Mouse (Mus musculus) neural tube, embryonic 11.5 days (tissue): ENCODE results near the gene Rpl7a. TPM values are rescaled to one million over a fixed set of nuclear protein-coding genes. Genes with fewer than 3 reads are reported as not detected.
A peak's percentile ranks its signal among the peaks of the same experiment; 100 is the strongest.
"Not testable (repeated sequence)": the region's sequence is repeated elsewhere in the genome, so short reads cannot be mapped to it uniquely, and the experiment has no call there.

Experiments used
- ATAC-seq: fragments of 200-750 bp; cut with Nextera tagmentation; 2 replicates; pipeline ENCODE4 v1.8.0; 2017; ENCODE audit warnings: moderate number of reproducible peaks, mild to moderate bottlenecking, moderate TSS enrichment, moderate library complexity; ENCODE audit not compliant: insufficient read depth, low FRiP score, low TSS enrichment
- DNase-seq: peaks from one replicate; pipeline ENCODE4 v3.0.0-alpha.2; 2015; ENCODE audit warnings: low spot score
- H3K27ac ChIP-seq: fragments of 300-500 bp; sonication (generic); 2 replicates; pipeline ENCODE4 v1.5.1; 2014; ENCODE audit warnings: low read depth, mild to moderate bottlenecking, low read length
- H3K27me3 ChIP-seq: fragments of 300-500 bp; sonication (generic); 2 replicates; pipeline ENCODE4 v1.6.1; 2014; ENCODE audit warnings: mild to moderate bottlenecking, low read length, mixed read lengths; ENCODE audit not compliant: control insufficient read depth, insufficient read depth
- H3K36me3 ChIP-seq: fragments of 300-500 bp; sonication (generic); 2 replicates; pipeline ENCODE4 v1.6.1; 2014; ENCODE audit warnings: mild to moderate bottlenecking, low read length, moderate library complexity, mixed read lengths; ENCODE audit not compliant: control insufficient read depth, insufficient read depth
- H3K4me1 ChIP-seq: fragments of 300-500 bp; sonication (generic); 2 replicates; pipeline ENCODE4 v1.6.1; 2014; ENCODE audit warnings: low read length, mixed read lengths; ENCODE audit not compliant: control insufficient read depth, insufficient read depth
- H3K4me2 ChIP-seq: fragments of 300-500 bp; sonication (generic); 2 replicates; pipeline ENCODE4 v1.6.1; 2014; ENCODE audit warnings: low read depth, mild to moderate bottlenecking, moderate library complexity
- H3K4me3 ChIP-seq: fragments of 300-500 bp; sonication (generic); 2 replicates; pipeline ENCODE4 v1.5.1; 2014; ENCODE audit warnings: low read depth, low read length
- H3K9ac ChIP-seq: fragments of 300-500 bp; sonication (generic); 2 replicates; pipeline ENCODE4 v1.6.1; 2014; ENCODE audit warnings: mild to moderate bottlenecking, low read length
- H3K9me3 ChIP-seq: fragments of 300-500 bp; sonication (generic); 2 replicates; pipeline ENCODE4 v1.6.1; 2016; ENCODE audit warnings: low read length; ENCODE audit not compliant: control insufficient read depth
- WGBS: fragments of 180-500 bp; shearing (Covaris S2); extraction: QIAGEN DNeasy Blood & Tissue Kit; methylation state at CpG from one replicate; pipeline ENCODE4 v1.1.7; 2014; 5-methylcytosine and 5-hydroxymethylcytosine counted together
- polyA plus RNA-seq: library from polyadenylated mRNA; unstranded; fragments of >200 nt; fragmentation: Nextera tagmentation; extraction: Ambion mirVana; gene quantifications from 2 replicates; pipeline ENCODE4 v1.2.1, GENCODE M21; 2014

Gene Rpl7a
- polyA plus RNA-seq: 641 and 663 TPM in 2 replicates

- Histone ChIP-seq H3K4me2 (peak within 1 kb of the TSS; percentile 99), H3K9me3 (no peaks in the 10 kb centered on the region), H3K27me3 (no peaks in the 10 kb centered on the region), H3K36me3 (peaks cover 30% of the 10 kb centered on the region), H3K27ac (peak within 1 kb of the TSS; percentile 89), H3K9ac (peak within 1 kb of the TSS; percentile 95), H3K4me1 (peaks cover 23% of the 10 kb centered on the region), H3K4me3 (peak within 1 kb of the TSS; percentile 94)
- 0% methylated on average over 70 of the region's 74 CpGs for WGBS
- ATAC-seq (peak; percentile 81), DNase-seq (peak; percentile 99)
Observed at GRCm38 (mm10) chr2:26910124-26910993, at the start of gene Rpl7a, which contains the start of gene Med22. Rpl7a (plus strand) TSS chr2:26910764. Med22 (minus strand) TSS chr2:26910677.

DNA sequence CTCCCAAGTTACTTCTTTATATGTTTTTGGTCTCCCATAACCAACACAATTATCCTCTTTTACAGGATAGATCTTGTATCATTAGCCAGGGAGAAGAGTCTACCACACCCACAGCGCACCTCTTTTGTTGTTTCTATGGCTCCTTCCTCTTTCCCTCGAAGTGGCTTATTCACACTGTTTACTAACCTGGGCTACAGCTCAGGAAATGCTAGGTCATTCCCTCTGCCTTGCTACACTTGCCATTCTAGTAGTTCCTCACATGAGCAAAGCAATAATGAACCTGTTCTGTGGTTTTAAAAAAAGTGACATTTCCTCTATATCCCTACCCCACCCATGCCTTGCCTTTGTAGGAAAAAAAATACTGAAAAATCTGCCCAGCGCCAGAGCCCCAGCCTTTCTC is 47.7 kb upstream of the Rpl7a start:
- 87% methylated on average over 3 of the region's 3 CpGs for WGBS
- H3K9ac ChIP-seq: no peak overlapping the region
- no peak overlapping the region for H3K27ac ChIP-seq
- H3K36me3 ChIP-seq: no peaks in the 10 kb centered on the region
- no peaks in the 10 kb centered on the region for H3K27me3 ChIP-seq
- no peak overlapping the region for H3K4me3 ChIP-seq
- H3K4me2 ChIP-seq: no peak overlapping the region
- DNase-seq: no peak
- no peaks in the 10 kb centered on the region for H3K9me3 ChIP-seq
- ATAC-seq: no peak
- H3K4me1 ChIP-seq: no peaks in the 10 kb centered on the region

DNA sequence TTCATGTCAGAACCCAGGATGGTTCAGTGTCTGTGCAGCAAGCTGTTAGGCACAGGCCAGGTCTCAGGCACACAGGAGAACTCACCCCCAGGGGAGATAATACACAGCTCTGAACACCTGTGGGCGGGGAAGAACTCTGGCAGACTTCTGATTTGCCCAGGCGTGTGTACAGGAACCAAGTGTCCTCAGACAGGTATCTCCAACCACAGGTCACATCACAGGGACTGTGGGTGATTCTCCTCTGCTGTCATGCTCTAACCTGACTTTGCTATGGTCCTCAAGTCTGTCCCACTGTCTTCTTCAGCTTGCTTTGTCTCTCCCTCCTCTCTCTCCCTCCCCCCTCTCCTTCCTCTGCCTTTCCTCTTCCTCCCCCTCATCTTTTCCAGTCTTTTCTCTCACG is 45.7 kb upstream of the Rpl7a start, which contains the start of gene Abo:
Abo (minus strand) TSS at position 101 of the 400 bp plus-strand sequence.
- Histone ChIP-seq H3K27ac (no peak within 1 kb of the TSS), H3K9ac (no peak within 1 kb of the TSS), H3K9me3 (no peaks in the 10 kb centered on the region), H3K4me2 (no peak within 1 kb of the TSS), H3K27me3 (no peaks in the 10 kb centered on the region), H3K36me3 (no peaks in the 10 kb centered on the region), H3K4me3 (no peak within 1 kb of the TSS), H3K4me1 (no peaks in the 10 kb centered on the region)
- 73% methylated on average over 3 of the region's 3 CpGs for WGBS
- ATAC-seq: no peak
- no peak for DNase-seq

DNA sequence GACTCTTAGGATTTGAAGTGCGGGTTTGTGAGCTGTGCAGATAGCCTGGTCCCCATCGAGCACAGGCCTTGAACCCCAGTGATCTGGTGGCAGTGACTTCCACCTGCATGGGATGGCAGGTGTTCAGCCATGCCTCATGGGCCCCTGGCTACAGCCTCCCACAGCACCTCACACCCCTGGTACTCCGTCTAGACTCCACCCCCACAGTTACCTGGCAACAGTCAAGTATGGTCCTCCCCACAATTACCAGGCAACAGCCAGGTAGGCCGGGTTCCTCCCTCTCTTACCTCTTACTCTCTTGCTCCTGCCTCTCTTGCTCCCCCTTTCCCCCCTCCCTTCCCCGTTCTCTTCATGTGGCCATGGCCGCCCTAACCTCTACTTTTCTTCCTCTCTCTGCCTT is 39.9 kb upstream of the Rpl7a start:
- H3K9ac ChIP-seq: no peak overlapping the region
- no peaks in the 10 kb centered on the region for H3K9me3 ChIP-seq
- no peak overlapping the region for H3K4me2 ChIP-seq
- ATAC-seq (no peak), DNase-seq (no peak)
- 71% methylated on average over 6 of the region's 6 CpGs for WGBS
- H3K4me1 ChIP-seq: no peaks in the 10 kb centered on the region
- no peaks in the 10 kb centered on the region for H3K36me3 ChIP-seq
- H3K27ac ChIP-seq: no peak overlapping the region
- H3K4me3 ChIP-seq: no peak overlapping the region
- H3K27me3 ChIP-seq: no peaks in the 10 kb centered on the region

GRCm38 (mm10) chr2:26878571-26878970 is 32.0 kb upstream of the Rpl7a start:
- Histone ChIP-seq H3K9ac (no peak overlapping the region), H3K4me1 (no peaks in the 10 kb centered on the region)

GRCm38 (mm10) chr2:26885541-26885940 is 25.0 kb upstream of the Rpl7a start:
- not testable (repeated sequence) for H3K4me2 ChIP-seq, ATAC-seq, H3K9ac ChIP-seq, H3K9me3 ChIP-seq, H3K4me1 ChIP-seq, H3K4me3 ChIP-seq, H3K27me3 ChIP-seq, DNase-seq, H3K36me3 ChIP-seq, H3K27ac ChIP-seq
- 87% methylated on average over 2 of the region's 2 CpGs for WGBS

More at GRCm38 (mm10) chr2:26878571-26878970, 32.0 kb upstream of the Rpl7a start:
- Histone ChIP-seq H3K4me2 (no peak overlapping the region), H3K9me3 (no peaks in the 10 kb centered on the region), H3K36me3 (no peaks in the 10 kb centered on the region), H3K4me3 (no peak overlapping the region), H3K27me3 (no peaks in the 10 kb centered on the region), H3K27ac (no peak overlapping the region)
- DNase-seq: no peak
- no peak for ATAC-seq

- DNase-seq, H3K9ac ChIP-seq, H3K4me1 ChIP-seq, H3K27ac ChIP-seq, H3K9me3 ChIP-seq, H3K36me3 ChIP-seq, ATAC-seq, H3K4me2 ChIP-seq, H3K4me3 ChIP-seq, H3K27me3 ChIP-seq: not testable (repeated sequence)
- 72% methylated on average over 4 of the region's 4 CpGs for WGBS
Observed at GRCm38 (mm10) chr2:26886170-26886569, 24.4 kb upstream of the Rpl7a start.

GRCm38 (mm10) chr2:26895898-26896297 is 14.7 kb upstream of the Rpl7a start:
- H3K4me3 ChIP-seq: no peak overlapping the region
- no peak for ATAC-seq
- H3K9me3 ChIP-seq: no peaks in the 10 kb centered on the region
- no peak overlapping the region for H3K4me2 ChIP-seq
- H3K27ac ChIP-seq: no peak overlapping the region
- no peaks in the 10 kb centered on the region for H3K4me1 ChIP-seq
- no peak for DNase-seq
- peaks cover 25% of the 10 kb centered on the region for H3K36me3 ChIP-seq
- WGBS: 96% methylated on average over 4 of the region's 4 CpGs
- H3K27me3 ChIP-seq: no peaks in the 10 kb centered on the region
- H3K9ac ChIP-seq: no peak overlapping the region

DNA sequence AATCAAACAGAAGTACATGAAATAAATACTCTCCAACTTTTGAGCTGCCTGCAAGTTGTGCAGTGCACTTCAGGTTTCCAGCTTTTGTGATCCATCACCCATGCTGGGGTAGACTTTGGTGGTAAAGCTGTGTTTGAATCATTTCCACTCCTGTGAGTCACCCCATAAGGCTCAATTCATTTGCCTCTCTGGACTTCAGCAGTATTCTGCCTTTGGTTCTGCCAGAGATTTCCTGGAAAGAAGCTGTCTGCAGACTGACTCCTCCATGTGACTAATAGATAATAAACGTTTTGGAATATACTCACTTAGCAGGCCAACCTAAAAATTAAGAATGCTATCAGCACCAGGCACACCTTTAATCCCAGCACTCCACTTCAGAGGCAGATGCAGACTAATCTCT is 9.8 kb upstream of the Rpl7a start:
- Histone ChIP-seq H3K36me3 (peaks cover 13% of the 10 kb centered on the region), H3K27ac (no peak overlapping the region), H3K27me3 (no peaks in the 10 kb centered on the region), H3K4me3 (no peak overlapping the region), H3K9ac (no peak overlapping the region), H3K4me1 (peaks cover 13% of the 10 kb centered on the region), H3K4me2 (no peak overlapping the region), H3K9me3 (no peaks in the 10 kb centered on the region)
- 85% methylated on average over 1 of the region's 1 CpGs for WGBS
- DNase-seq: no peak
- no peak for ATAC-seq
